Mouse (Mus musculus) limb, embryonic 12.5 days (tissue): ENCODE data around the gene Gspt1. TPM values are rescaled to one million over a fixed set of nuclear protein-coding genes. Genes with fewer than 3 reads are reported as not detected.

Experiments
- ATAC-seq: fragments of 200-750 bp; cut with Nextera tagmentation; 2 replicates; pipeline ENCODE4 v1.8.0; 2017; ENCODE audit warnings: low read depth, moderate TSS enrichment; ENCODE audit not compliant: insufficient number of reproducible peaks, insufficient read depth, low FRiP score, low TSS enrichment
- H3K27ac ChIP-seq: fragments of 300-500 bp; sonication (generic); 2 replicates; pipeline ENCODE4 v1.5.1; 2016; ENCODE audit warnings: mild to moderate bottlenecking, moderate library complexity
- H3K27me3 ChIP-seq: fragments of 300-500 bp; sonication (generic); 2 replicates; pipeline ENCODE4 v1.6.1; 2016; ENCODE audit warnings: mild to moderate bottlenecking, moderate library complexity
- H3K36me3 ChIP-seq: fragments of 300-500 bp; sonication (generic); 2 replicates; pipeline ENCODE4 v1.6.1; 2016; ENCODE audit warnings: mild to moderate bottlenecking, moderate library complexity
- H3K4me1 ChIP-seq: fragments of 300-500 bp; sonication (generic); replicated peaks from 2 replicates; pipeline ENCODE4 v1.6.1; 2016
- H3K4me2 ChIP-seq: fragments of 300-500 bp; sonication (generic); 2 replicates; pipeline ENCODE4 v1.6.1; 2016; ENCODE audit warnings: mild to moderate bottlenecking, moderate library complexity
- H3K4me3 ChIP-seq: fragments of 300-500 bp; sonication (generic); replicated peaks from 2 replicates; pipeline ENCODE4 v1.5.1; 2016; ENCODE audit warnings: mild to moderate bottlenecking
- H3K9ac ChIP-seq: fragments of 300-500 bp; sonication (generic); replicated peaks from 2 replicates; pipeline ENCODE4 v1.6.1; 2016; ENCODE audit warnings: mild to moderate bottlenecking, moderate library complexity
- H3K9me3 ChIP-seq: fragments of 300-500 bp; sonication (generic); 2 replicates; pipeline ENCODE4 v1.6.1; 2016; ENCODE audit warnings: mild to moderate bottlenecking, moderate library complexity
- WGBS: fragments of 180-500 bp; shearing (Covaris S2); methylation state at CpG from one replicate; pipeline ENCODE4 v1.1.7; 2016; 5-methylcytosine and 5-hydroxymethylcytosine counted together
- microRNA counts: library from miRNA; unstranded; fragments of <30 nt; microRNA quantifications from one replicate; lab custom pipeline; 2017
- microRNA-seq: library from miRNA; unstranded; fragments of <30 nt; microRNA quantifications from one replicate; pipeline ENCODE4, GENCODE M21; 2017
- polyA plus RNA-seq: library from polyadenylated mRNA; unstranded; fragments of >200 nt; fragmentation: Nextera tagmentation; extraction: Ambion mirVana; gene quantifications from 2 replicates; pipeline ENCODE4 v1.2.1, GENCODE M21; 2016

Gspt1 gene
- polyA plus RNA-seq, 1 experiment from 2014 or later: 106 TPM

- peak overlapping the region; percentile 90 for H3K4me3 ChIP-seq
- H3K36me3 ChIP-seq: no peaks in the 10 kb centered on the region
- H3K9ac ChIP-seq: peak overlapping the region; percentile 83
- H3K27me3 ChIP-seq: 0 out of 2 replicates have a peak, but pooled peaks cover 4% of the 10 kb centered on the region
- ATAC-seq: peak; percentile 58
- H3K27ac ChIP-seq: peak overlapping the region; percentile 89
- under 1% methylated on average over 72 of the region's 72 CpGs for whole genome bisulfite sequencing
- H3K9me3 ChIP-seq: 0 out of 2 replicates have a peak, but pooled peaks cover 3% of the 10 kb centered on the region
- H3K4me1 ChIP-seq: peaks cover 21% of the 10 kb centered on the region
- H3K4me2 ChIP-seq: peak overlapping the region; percentile 88
These were observed 78.5 kb downstream of the Gspt1 start for GRCm38 (mm10) chr16:11175489-11176207.

GRCm38 (mm10) chr16:11175100-11175488, 79.0 kb downstream of the Gspt1 start:
- H3K27me3 ChIP-seq: 0 out of 2 replicates have a peak, but pooled peaks cover 4% of the 10 kb centered on the region
- 8% methylated on average over 9 of the region's 9 CpGs for WGBS
- H3K9me3 ChIP-seq: 0 out of 2 replicates have a peak, but pooled peaks cover 3% of the 10 kb centered on the region
- peak overlapping the region; percentile 89 for H3K27ac ChIP-seq
- H3K4me1 ChIP-seq: peaks cover 21% of the 10 kb centered on the region
- peak overlapping the region; percentile 83 for H3K9ac ChIP-seq
- H3K36me3 ChIP-seq: no peaks in the 10 kb centered on the region
- ATAC-seq: no peak
- H3K4me3 ChIP-seq: peak overlapping the region; percentile 90
- H3K4me2 ChIP-seq: peak overlapping the region; percentile 88

DNA sequence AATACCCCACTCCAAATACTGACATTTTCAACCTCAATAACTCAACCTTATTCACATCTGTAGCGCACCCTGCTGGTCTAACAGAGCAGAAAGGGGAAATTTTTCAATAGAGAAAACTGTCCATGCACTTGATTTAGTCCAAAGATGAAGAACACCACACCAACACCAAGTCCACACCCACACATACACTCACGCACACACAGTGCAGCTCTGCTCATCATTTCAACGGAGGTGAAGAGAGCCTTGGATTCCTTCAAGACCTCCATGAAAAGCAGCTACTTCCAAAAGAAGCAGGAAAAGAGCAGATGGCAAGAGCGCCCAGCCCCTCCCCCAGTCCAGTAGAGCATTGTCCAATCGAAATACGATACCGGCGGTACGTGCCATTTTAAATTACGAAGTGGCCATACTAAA, 79.4 kb downstream of the Gspt1 start:
- no peaks in the 10 kb centered on the region for H3K36me3 ChIP-seq
- 13% methylated on average over 10 of the region's 10 CpGs for WGBS
- no peak for ATAC-seq
- peak overlapping the region; percentile 90 for H3K4me3 ChIP-seq
- 0 out of 2 replicates have a peak, but pooled peaks cover 4% of the 10 kb centered on the region for H3K27me3 ChIP-seq
- peak overlapping the region; percentile 89 for H3K27ac ChIP-seq
- H3K9me3 ChIP-seq: 0 out of 2 replicates have a peak, but pooled peaks cover 3% of the 10 kb centered on the region
- H3K4me2 ChIP-seq: peak overlapping the region; percentile 88
- H3K9ac ChIP-seq: peak overlapping the region; percentile 83; the same call in 1 of the 2 replicates
- H3K4me1 ChIP-seq: peaks cover 21% of the 10 kb centered on the region

GRCm38 (mm10) chr16:11171679-11172078, 82.4 kb downstream of the Gspt1 start:
- Histone ChIP-seq H3K4me3 (no peak overlapping the region), H3K4me1 (peaks cover 22% of the 10 kb centered on the region; the same call in 1 of the 2 replicates), H3K27me3 (no peaks in the 10 kb centered on the region), H3K27ac (no peak overlapping the region), H3K4me2 (no peak overlapping the region), H3K36me3 (no peaks in the 10 kb centered on the region), H3K9ac (no peak overlapping the region), H3K9me3 (no peaks in the 10 kb centered on the region)
- ATAC-seq: no peak
- WGBS: 89% methylated on average over 6 of the region's 6 CpGs

MicroRNAs within 50 kb of the gene (microRNA counts, 519-probe panel; counts per million panel counts)
- microRNA mmu-miR-1945 (lab: Ali Mortazavi, UCI): not detected

Small RNA genes lying within 50 kb of the gene (microRNA-seq; reads per million reads assigned to microRNA genes)
- gene Mir1945: 5.8 reads per million, percentile 18 among the genes with 10 or more reads in this experiment

Other genes with a start within 250 kb of the Gspt1 start
- gene Snn, start 193.4 kb downstream of the Gspt1 start, polyA plus RNA-seq: 40.3 and 46.6 TPM in 2 replicates
- gene Litaf, start 188.2 kb downstream of the Gspt1 start, polyA plus RNA-seq: 103 TPM in 2 replicates
- gene Txndc11, start 119.7 kb downstream of the Gspt1 start, polyA plus RNA-seq: 36.3 and 39.5 TPM in 2 replicates
- gene Zc3h7a, start 77.9 kb downstream of the Gspt1 start, polyA plus RNA-seq: 98.3 and 101 TPM in 2 replicates
- 224 and 225 TPM in 2 replicates for gene Rsl1d1, start 51.0 kb downstream of the Gspt1 start, polyA plus RNA-seq
- gene Tnfrsf17, start 59.5 kb upstream of the Gspt1 start, polyA plus RNA-seq: 0.27 TPM in 1 of 2 replicates, not detected in the other
- 16.1 and 17.4 TPM in 2 replicates for gene Snx29, start 68.6 kb upstream of the Gspt1 start, polyA plus RNA-seq